Mouse (Mus musculus) erythroblast, embryonic 14.5 days (primary cell): Measurements from ENCODE around the gene Tenm3.

Experiments
- GATA1 ChIP-seq: IDR thresholded peaks from 2 replicates; pipeline ENCODE4 v1.6.1; 2012; ENCODE audit warnings: low read length, inconsistent platforms, mixed read lengths
- TAL1 ChIP-seq: IDR thresholded peaks from 3 replicates; pipeline ENCODE4 v1.6.1; 2012; ENCODE audit warnings: low read length, inconsistent platforms, mixed read lengths

- TF ChIP-seq TAL1 = no peak
- TF ChIP-seq GATA1 = no peak
Measured at GRCm38 (mm10) chr8:48285432-48285831, 558.3 kb downstream of the Tenm3 start.
